Mouse (Mus musculus): ENCODE measurements around the gene Syne1.

The Syne1 gene

GRCm38 (mm10) chr10:5197356-5197755 lies 353.9 kb downstream of the Syne1 start:
- no peak for DNase-seq (ENCODE audit: low read depth)

GRCm38 (mm10) chr10:5196267-5196666 lies 355.0 kb downstream of the Syne1 start:
- DNase-seq (ENCODE audit: low read depth), result no peak

- DNase-seq (ENCODE audit: low read depth), result no peak
Observed at GRCm38 (mm10) chr10:5195288-5195687, 356.0 kb downstream of the Syne1 start.

- no peak for DNase-seq (ENCODE audit: low read depth)
Observed at GRCm38 (mm10) chr10:5194671-5195234, 356.5 kb downstream of the Syne1 start.

- no peak for DNase-seq (ENCODE audit: low read depth)
Observed at GRCm38 (mm10) chr10:5194081-5194670, 357.1 kb downstream of the Syne1 start.

- no peak for DNase-seq (ENCODE audit: low read depth)
Observed at GRCm38 (mm10) chr10:5192861-5193490, 358.3 kb downstream of the Syne1 start.

- DNase-seq (ENCODE audit: low read depth), result no peak
Observed at GRCm38 (mm10) chr10:5190756-5191155, 360.5 kb downstream of the Syne1 start.

GRCm38 (mm10) chr10:5188890-5189289 lies 362.4 kb downstream of the Syne1 start:
- no peak for DNase-seq (ENCODE audit: low read depth)

- DNase-seq (ENCODE audit: low read depth), result no peak
Observed at GRCm38 (mm10) chr10:5185156-5186083, 365.9 kb downstream of the Syne1 start.

- DNase-seq (ENCODE audit: low read depth), result no peak
Observed at GRCm38 (mm10) chr10:5181771-5182176, 369.5 kb downstream of the Syne1 start.

GRCm38 (mm10) chr10:5179891-5180290 lies 371.4 kb downstream of the Syne1 start:
- DNase-seq (ENCODE audit: low read depth), result no peak

- no peak for DNase-seq (ENCODE audit: low read depth)
Observed at GRCm38 (mm10) chr10:5177446-5178015, 373.8 kb downstream of the Syne1 start.

- DNase-seq (ENCODE audit: low read depth), result no peak
Observed at GRCm38 (mm10) chr10:5176371-5176770, 374.9 kb downstream of the Syne1 start.

GRCm38 (mm10) chr10:5170425-5170824 lies 380.9 kb downstream of the Syne1 start:
- no peak for DNase-seq (ENCODE audit: low read depth)

GRCm38 (mm10) chr10:5167481-5167880 lies 383.8 kb downstream of the Syne1 start:
- no peak for DNase-seq (ENCODE audit: low read depth)

GRCm38 (mm10) chr10:5165439-5165838 lies 385.8 kb downstream of the Syne1 start:
- DNase-seq (ENCODE audit: low read depth), result no peak

GRCm38 (mm10) chr10:5163770-5164169 lies 387.5 kb downstream of the Syne1 start:
- peak; percentile 26 for DNase-seq (ENCODE audit: low read depth)

- DNase-seq (ENCODE audit: low read depth), result no peak
Observed at GRCm38 (mm10) chr10:5163286-5163685, 388.0 kb downstream of the Syne1 start.

GRCm38 (mm10) chr10:5161394-5161872 lies 389.8 kb downstream of the Syne1 start:
- DNase-seq (ENCODE audit: low read depth), result peak; percentile 66

GRCm38 (mm10) chr10:5159679-5160078 lies 391.6 kb downstream of the Syne1 start:
- no peak for DNase-seq (ENCODE audit: low read depth)

GRCm38 (mm10) chr10:5153047-5153446 lies 398.2 kb downstream of the Syne1 start:
- DNase-seq (ENCODE audit: low read depth), result no peak

- DNase-seq (ENCODE audit: low read depth), result no peak
Observed at GRCm38 (mm10) chr10:5141471-5141870, 409.8 kb downstream of the Syne1 start.

Data from c-Kit-positive CD71-negative TER-119-negative erythroid progenitor cells, embryonic 14.5 days (primary cell).